Mouse (Mus musculus) CD4-positive, CD25-positive, alpha-beta regulatory T cell, adult 2 months (primary cell): ENCODE measurements around the gene Gmip.

Experiments used
- DNase-seq: peaks from one replicate; pipeline ENCODE4 v3.0.0-alpha.2; 2012; ENCODE audit warnings: low read depth, low spot score

The Gmip gene

GRCm38 (mm10) chr8:69808094-69808863, at the start of gene Gmip:
Gene Gmip (plus strand): TSS chr8:69808679.
- peak; percentile 94 for DNase-seq

GRCm38 (mm10) chr8:69761814-69762445, 46.5 kb upstream of the Gmip start:
- DNase-seq = no peak

DNA sequence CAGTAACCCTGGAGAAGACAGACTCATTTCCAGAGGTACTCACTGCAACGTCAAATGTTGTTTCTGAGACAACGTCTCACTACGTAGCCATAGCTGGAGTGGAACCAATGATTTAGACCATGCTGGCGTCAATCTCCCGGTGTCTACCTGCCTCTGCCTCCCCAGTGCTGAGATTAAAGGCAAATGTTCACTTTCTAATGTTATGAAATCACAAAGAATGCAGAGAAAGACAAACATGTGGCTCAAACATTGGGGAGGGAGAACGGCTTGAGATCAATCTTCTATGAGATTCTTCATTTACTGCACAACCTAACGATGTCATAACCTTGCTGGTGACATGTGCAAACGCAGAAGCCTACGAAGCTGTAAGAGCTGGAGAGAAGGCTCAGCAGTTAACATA, 37.3 kb upstream of the Gmip start:
- no peak for DNase-seq

DNA sequence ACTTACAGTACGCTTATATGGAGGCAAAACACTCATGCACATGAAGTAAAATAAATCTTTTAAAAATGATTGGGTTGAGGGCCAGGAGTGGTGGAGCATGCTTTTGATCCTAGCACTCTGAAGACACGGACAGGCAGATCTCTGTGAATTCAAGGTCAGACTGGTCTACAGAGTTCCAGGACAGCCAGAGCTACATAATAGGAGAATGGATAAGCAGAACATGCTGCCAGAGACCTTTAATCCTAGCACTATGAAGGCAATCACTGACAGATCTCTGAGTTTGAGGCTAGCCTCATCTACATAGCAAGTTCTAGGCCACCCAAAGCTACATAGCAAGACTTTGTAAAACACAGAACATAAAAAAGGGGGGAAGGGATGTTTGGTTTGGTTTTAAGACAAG, 36.4 kb upstream of the Gmip start:
- no peak for DNase-seq

DNA sequence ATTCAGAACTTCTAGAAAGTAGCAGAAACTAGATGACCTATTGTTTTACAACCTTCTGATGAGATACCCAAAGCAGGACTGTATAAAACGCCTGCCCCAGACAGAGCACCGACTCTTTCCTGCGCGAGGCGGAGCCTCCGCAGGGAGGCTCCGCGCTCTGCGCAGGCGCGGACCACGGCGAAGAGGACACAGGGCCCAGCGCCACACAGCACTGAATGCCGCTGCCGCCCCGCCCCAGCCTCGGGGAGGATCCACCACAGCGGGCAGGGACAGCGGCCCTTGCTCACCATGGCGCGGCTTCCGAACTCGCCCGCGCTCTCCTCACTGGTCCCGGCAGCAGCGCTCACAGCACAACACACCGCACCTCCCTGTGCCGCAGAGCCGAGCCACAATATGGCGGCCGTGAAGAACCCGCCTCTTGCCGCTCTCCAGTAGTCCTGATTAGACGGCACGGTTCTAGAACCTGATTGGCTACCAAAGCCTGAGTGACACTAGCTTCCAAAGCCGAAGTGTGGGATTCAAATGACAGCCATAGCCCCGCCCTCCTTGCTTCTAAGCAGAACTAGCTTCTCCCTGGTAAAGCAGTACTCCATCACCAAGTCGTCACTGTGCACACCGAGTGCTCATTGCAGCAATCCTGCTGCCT, 33.9 kb upstream of the Gmip start, which contains the start of gene Gm20422:
Gene Gm20422, minus strand, starts transcription at position 384 of the 646 bp plus-strand sequence.
- peak; percentile 97 for DNase-seq

DNA sequence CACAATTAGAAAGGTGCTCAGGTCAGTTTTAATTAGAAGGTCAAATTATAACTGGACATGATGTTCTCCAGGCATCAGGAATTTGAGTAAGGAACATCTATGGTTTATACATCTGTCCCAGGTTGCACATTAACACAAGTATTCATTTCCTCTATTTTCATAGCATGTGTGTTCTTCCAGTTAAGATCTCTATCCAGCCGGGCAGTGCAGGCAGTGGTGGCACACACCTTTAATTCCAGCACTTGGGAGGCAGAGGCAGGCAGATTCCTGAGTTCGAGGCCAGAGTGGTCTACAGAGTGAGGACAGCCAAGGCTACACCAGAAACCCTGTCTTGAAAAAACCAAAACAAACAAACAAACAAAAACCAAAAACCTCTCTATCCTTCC, 33.3 kb upstream of the Gmip start:
- no peak for DNase-seq

DNA sequence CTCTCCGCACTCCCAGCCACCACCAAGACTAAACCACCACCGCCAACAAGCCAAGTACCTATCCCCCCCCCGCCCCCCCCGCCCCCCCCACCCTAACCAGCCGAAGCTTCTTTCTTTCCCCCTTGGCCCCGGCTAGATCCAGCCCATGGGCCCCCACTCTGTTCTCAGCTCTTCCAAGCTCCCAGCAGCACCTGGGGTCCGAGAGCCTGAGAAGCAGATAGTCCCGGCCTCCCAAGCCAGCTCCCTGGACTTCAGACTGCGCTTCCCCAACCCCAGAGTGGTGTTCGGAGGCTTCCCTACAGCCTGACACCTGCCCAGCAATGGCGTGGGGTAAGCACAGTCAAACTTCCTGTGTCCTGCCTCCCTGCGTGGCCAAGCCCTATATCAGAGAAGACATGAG, 31.4 kb upstream of the Gmip start:
- no peak for DNase-seq

DNA sequence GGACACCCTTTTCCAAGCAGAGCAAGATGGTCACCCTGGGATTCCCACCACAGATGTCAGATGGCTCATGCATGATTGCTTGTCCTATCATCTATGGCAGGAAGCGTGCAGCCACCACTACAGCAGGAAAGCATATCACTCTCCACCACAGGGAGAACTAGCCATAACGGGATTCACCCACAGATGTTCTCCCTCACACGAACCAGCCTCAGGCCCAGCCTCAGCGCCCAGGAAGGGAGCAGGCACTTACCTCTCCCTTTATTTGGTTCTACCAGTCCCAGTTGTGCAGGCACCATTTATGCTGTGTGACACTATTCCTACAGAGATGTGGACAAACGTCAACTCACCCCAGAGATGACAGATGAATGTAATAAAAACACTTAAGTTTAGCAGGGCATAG, 19.4 kb upstream of the Gmip start:
- DNase-seq = no peak

DNA sequence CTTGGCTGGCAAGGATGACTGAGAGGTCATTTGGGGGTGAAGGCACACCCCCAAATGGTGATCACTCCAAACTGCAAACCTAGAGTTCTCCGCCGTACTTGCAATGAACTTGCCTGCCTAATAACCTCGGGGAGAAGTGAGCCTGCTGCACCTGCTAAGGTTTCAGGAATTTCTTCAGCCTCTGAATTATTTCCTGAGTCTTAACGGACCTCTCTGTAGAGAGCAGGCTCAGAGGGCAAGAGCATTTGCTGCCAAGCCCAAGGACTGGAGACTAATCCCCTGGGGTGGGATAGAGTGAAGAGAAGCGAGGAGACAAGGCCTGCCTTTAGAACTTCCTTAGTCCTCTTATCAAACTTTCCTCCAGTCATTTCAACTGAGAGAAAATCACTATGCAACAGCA, 18.7 kb upstream of the Gmip start:
- no peak for DNase-seq

DNA sequence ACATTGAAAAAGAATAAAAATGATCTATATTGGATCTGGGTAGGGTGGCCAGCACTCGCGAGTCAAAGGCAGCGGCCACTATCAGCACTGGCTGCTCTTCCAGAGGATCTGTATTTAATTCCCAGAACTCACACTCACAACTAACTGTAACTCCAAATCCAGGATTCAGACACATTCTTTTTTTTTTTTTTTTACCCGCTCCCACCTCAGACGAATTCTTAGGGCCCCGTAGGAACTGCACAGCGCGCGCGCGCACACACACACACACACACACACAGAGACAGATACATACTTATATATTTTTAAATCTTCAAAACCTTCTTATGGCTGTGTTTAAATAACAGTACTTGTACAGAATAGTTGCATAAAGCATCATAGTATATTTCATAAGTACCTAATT, 18.1 kb upstream of the Gmip start:
- no peak for DNase-seq

DNA sequence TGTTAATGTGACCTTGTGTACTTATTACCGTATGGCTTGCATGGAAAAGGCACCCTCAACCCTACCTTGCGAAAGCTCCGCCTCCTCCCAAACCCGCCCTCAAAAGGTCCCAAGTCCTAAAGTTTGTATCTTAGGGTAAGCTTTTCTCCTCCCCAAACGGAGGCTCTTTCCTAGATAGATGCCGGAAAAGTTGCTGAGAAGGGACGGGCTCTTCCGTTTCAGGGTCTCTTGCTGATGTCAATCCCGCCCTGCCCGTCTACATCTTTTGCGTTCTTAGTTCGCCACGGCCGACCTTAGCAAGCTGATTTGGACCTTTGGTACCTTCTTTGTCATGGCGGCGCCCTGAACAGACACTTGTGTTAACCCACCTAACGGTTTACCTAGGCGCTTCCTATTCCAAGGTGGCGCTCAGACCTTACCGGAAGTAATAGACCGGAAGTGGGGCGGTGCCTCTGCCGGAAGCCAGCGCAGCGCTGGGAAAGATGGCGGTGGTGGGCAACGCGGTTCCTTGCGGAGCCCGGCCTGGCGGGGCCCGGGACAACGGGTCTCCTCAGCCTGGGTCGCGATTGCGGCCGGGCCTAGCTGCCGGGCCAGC, 17.6 kb upstream of the Gmip start, which contains the start of the genes Atp13a1 and Zfp866:
Gene Atp13a1, plus strand, starts transcription at position 391 of the 595 bp plus-strand sequence.
Gene Zfp866, minus strand, starts transcription at position 406 of the 595 bp plus-strand sequence.
- peak; percentile 94 for DNase-seq

GRCm38 (mm10) chr8:69791415-69792068, 16.9 kb upstream of the Gmip start:
- peak; percentile 59 for DNase-seq

GRCm38 (mm10) chr8:69793666-69794065, 14.8 kb upstream of the Gmip start:
- DNase-seq = no peak

GRCm38 (mm10) chr8:69794096-69794495, 14.4 kb upstream of the Gmip start:
- no peak for DNase-seq

DNA sequence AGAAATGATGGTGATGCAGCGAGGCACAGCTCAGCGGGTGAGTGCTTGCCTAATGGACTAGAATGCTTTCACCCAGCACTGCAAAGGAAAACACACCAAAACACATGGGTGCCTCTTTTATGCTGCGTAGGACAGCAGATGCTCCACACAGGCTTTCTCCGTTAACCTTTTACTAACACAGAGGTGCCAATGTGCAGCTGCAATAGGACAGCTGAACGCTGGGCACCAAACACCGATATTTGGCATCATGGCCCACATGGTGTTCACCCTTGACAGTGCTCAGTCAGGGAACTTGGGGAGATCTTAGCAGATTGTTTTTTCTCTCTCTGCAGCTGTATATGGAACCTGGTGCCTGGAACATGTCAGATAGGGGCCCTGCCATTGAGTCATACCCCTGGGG, 13.6 kb upstream of the Gmip start:
- no peak for DNase-seq

DNA sequence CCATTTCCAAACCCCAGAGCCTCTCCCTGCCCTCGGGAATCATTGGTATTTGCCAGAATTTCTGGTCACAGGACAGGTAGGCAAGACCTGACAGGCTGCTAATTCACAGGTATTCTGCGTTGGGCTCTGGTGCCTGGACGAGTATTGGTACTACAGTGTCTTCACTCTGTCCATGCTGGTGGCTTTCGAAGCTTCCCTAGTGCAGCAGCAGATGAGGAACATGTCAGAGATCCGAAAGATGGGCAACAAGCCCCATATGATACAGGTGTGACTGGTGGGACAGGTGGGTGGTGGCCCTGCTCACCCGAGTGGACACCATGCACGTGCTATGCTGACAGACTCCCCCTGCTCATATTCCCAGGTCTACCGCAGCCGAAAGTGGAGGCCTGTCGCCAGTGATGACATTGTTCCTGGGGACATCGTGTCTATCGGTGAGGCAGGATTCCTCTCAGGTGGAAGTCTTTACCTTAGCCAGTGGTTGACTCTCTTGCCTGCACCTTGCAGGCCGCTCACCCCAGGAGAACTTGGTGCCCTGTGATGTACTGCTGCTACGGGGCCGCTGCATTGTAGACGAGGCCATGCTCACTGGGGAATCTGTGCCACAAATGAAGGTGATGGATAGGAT, 11.6 kb upstream of the Gmip start:
- no peak for DNase-seq

GRCm38 (mm10) chr8:69797661-69798060, 10.8 kb upstream of the Gmip start:
- no peak for DNase-seq

- DNase-seq = no peak
Measured at GRCm38 (mm10) chr8:69799261-69799660, 9.2 kb upstream of the Gmip start.

- no peak for DNase-seq
Measured at GRCm38 (mm10) chr8:69799946-69800345, 8.5 kb upstream of the Gmip start.

GRCm38 (mm10) chr8:69801796-69802195, 6.7 kb upstream of the Gmip start:
- DNase-seq = no peak

- no peak for DNase-seq
Measured at GRCm38 (mm10) chr8:69802216-69802615, 6.3 kb upstream of the Gmip start.
